Mouse (Mus musculus) heart, postnatal 4 days (tissue): Measurements from ENCODE around the gene Defb33. TPM values are rescaled to one million over a fixed set of nuclear protein-coding genes. Genes with fewer than 3 reads are reported as not detected.

Experiments
- DNase-seq: peaks from one replicate; pipeline ENCODE4 v3.0.0; 2021
- total RNA-seq, 2 experiments: library from RNA; stranded (reverse); gene quantifications; 2 replicates each; pipeline ENCODE4 v1.2.3; 2021

Gene Defb33
- total RNA-seq: not detected

DNA sequence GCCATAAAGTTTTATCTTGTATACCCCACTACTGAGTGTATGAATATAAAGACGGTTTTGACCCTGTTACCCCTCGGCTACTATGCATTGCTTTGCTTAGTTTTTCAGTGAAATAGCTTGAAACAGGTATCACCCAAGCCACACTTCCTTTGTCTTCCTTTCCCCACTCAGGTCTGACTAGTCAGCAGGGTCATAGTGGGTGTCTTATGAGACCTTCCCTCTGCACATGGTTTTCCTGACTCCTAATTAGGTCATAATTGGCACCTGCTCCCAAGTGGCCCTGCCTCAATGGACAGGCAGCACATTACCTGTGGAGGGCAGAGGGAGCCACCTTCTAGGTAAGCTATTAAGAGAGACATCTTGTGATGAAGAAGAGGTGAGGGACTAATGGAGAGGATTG lies at the start of gene Defb33:
Gene Defb33 (plus strand): TSS at position 301 of the 400 bp plus-strand sequence.
- DNase-seq: no peak

DNA sequence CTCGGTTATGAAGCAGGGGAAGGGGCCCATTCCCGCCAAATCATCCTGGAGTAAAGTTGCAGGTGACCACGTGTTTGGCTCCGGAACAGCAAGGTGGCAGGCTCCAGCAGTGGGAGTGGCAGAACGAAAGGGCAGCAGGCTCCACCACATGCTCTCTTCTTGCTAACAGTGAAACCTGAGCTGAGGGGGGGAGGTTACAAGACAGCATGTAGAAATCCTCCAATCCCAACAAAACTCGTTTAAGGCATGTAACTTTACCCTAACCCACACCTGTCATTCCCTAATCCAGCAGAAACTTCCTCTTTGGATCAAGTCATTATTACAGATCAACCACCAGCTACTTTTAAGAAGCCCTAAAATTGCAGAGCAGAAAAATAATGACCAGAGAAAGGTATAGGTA lies 17.9 kb upstream of the Defb33 start:
- DNase-seq: no peak

DNA sequence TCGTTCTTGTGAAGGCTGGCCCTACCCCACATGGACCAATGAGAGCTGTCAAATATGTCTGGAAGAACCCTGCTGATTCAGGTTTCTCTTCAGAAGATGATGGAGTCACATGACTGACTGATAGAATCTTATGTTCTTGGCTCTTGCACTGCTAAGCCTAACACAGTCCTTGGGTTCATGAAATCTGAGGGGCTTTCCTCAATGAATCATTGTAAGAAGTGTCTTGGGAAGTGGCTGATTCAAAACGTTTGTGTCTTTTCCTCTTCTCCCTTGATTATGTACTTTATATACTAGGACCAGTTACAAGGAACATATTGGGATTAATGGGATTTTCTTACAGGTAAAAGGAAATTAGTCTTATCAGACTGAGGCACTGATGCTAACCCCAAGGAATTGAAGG lies 10.1 kb downstream of the Defb33 start, which contains the start of gene Gm15056:
Gene Gm15056 (minus strand): TSS at position 101 of the 400 bp plus-strand sequence.
- no peak for DNase-seq

DNA sequence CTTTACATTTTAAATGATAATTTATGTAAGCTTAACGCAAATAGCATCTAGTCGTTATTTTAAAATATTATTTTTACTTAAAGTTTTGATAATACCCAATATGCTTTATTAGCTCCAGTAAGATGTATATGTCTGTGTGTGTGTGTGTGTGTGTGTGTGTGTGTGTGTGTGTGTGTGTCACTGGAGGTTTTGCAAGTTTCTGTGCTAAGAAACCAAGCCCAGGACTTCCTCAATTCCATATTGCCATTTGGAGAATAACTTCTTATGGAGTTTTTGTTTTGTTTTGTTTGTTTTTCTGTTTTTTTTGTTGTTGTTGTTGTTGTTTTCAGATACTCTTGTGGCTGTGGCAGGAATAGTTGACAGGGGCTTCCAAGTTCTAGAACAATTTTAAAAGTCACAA lies 14.7 kb downstream of the Defb33 start:
- DNase-seq: no peak

DNA sequence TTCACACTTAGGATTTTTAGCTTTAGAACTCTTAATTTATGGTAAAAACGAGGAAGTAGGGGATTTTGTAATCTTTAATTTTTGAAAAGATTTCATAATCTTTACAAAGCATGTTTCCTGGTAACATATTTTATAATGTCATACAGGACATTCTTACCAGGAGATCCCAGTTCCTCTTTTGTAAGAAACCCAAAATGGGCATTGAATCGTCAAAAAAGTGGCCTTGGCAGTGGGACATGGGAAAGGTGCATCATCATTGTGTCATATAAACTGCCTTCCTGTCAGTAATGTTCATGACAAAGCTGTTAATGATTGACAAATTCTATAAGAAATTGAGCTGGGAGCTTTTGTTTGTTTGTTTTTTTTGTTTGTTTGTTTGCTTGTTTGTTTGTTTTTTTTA lies 15.8 kb downstream of the Defb33 start:
- no peak for DNase-seq

DNA sequence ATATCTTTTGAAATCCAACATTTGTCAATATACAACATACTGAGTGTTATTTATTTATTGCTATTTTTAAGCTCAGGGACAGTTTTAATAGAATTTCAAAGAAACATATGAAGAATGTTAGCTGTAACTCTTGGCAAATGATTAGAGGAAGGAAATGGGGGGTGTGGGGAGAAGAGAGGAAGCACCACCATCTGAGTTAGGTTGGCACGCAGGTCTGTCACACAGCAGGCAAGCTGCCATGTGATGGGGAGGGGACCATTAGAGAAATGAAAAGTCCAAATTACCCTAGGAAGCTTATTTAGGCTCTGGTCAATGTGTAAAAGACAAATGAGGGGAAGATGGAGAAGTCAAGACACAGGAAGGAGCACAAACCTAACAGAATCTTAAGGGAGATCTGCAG lies 19.8 kb downstream of the Defb33 start:
- no peak for DNase-seq

DNA sequence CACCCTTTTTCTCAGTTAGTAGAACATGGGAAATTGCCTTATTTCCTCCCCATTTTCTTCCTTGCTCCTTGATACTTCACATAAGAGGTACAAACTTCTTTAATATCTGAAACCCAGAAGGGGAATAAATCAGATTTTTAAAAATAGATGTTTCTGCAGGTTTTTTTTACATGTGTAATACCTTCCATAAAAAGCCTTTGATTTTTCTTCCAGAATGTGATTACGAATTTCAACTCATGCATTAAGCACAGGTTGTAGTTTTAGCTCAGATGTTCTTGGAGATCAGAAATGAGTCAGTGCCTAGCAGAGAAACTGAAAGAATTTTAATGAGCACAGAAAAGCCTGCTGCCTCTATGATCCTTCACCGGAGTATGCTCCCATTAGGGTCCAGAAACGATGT lies 29.5 kb downstream of the Defb33 start, which contains the start of gene Gm6040:
Gene Gm6040 (minus strand): TSS at position 101 of the 400 bp plus-strand sequence.
- no peak for DNase-seq

DNA sequence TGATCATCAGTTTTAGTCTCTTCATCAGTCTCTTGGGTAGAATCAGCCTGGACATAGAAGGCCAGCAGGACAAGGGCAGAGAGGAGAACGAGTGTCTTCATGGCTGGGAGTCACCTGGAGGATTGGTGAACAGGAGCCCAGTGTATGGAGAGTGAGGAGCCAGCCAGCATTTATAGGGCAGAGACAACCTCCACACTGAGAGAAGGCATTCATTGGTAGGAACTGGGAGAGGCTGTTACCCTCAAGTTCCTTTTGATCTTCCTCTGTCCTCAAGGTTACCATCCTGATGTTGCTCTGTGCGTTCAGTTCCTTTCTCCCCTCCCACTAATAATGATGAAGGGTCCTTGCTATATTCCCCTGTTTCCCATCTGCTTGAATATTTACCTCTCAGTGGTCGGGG lies 52.1 kb downstream of the Defb33 start, which contains the start of gene AY761185:
Gene AY761185 (minus strand): TSS at position 101 of the 400 bp plus-strand sequence.
- no peak for DNase-seq

Other genes starting within 250 kb of the Defb33 start
- gene Gm15056, start 10.0 kb downstream of the Defb33 start, total RNA-seq: not detected
- not detected for gene Gm6040, start 29.4 kb downstream of the Defb33 start, total RNA-seq
- gene AY761185, start 52.0 kb downstream of the Defb33 start, total RNA-seq: not detected
- gene Defa21, start 132.9 kb downstream of the Defb33 start, total RNA-seq: not detected
- gene Defa23, start 162.4 kb downstream of the Defb33 start, total RNA-seq: not detected
- gene Defa35, start 172.4 kb downstream of the Defb33 start, total RNA-seq: not detected
- gene Defa25, start 191.8 kb downstream of the Defb33 start, total RNA-seq: not detected
- not detected for gene Gm14851, start 203.4 kb downstream of the Defb33 start, total RNA-seq
- not detected for gene Defa30, start 242.0 kb downstream of the Defb33 start, total RNA-seq